Mouse (Mus musculus): ENCODE measurements at regions not wholly inside any gene's neighbourhood (a gene's known extent, or its start where the extent isn't known, plus 50 kb on each side); places are given as distances from the start of the nearest gene placed in this dataset.

DNA sequence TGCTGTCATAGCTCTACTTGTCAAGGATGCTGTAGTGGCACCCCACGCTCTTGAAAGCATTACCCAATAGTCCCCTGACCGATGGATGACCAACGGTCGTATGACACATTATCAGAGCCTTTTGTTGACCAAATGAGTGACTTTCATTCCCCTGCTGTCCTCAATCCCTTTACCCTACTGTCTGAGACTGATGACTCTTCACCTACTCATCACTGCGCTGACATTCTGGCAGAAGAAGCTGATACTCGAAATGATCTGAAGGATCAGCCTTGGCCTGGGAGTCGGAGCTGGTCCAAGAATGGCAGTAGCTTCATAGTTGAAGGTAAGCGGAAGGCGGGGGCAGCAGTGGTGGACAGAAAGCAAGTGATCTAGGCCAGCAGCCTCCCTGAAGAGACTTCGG is 87.7 kb upstream of the Plcl2 start:
- Histone ChIP-seq H3K27ac (ENCODE audit: low read depth, low read length) (no peak overlapping the region), H3K9me3 (ENCODE audit: control insufficient read depth, low read length) (no peaks in the 10 kb centered on the region), H3K36me3 (ENCODE audit: control insufficient read depth, insufficient read depth, low read length) (no peaks in the 10 kb centered on the region), H3K9ac (ENCODE audit: low read depth, low read length) (no peak overlapping the region), H3K4me1 (ENCODE audit: control insufficient read depth, insufficient read depth, low read length) (no peaks in the 10 kb centered on the region), H3K27me3 (ENCODE audit: control insufficient read depth, insufficient read depth, low read length) (no peaks in the 10 kb centered on the region), H3K4me2 (replicated peaks; ENCODE audit: low read depth, low read length) (no peak overlapping the region), H3K4me3 (ENCODE audit: low read length) (no peak overlapping the region)
- ATAC-seq (ENCODE audit: low FRiP score, low TSS enrichment): no peak
- 96% methylated on average over 10 of the region's 10 CpGs for WGBS

DNA sequence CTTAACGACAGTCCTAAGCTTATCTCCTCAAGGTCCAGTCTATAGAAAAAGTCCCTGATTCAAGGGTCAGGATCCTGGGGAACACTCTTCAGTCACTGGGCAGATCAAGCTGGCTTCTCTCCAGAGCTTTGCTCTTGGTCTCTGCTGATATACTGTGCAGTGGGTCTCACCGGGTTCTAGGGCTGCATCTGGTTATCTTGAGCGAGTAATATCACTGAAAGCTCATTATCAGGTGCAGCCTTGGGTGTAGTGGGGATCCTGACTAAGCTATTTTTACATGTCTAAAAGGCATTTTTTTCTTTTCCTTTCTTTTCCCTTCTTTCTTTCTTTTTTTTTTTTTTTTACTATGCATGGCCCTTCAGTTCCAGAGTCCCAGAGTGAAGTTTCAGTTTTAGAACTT is 84.1 kb upstream of the Plcl2 start:
- no peaks in the 10 kb centered on the region for H3K4me1 ChIP-seq (ENCODE audit: control insufficient read depth, insufficient read depth, low read length)
- no peaks in the 10 kb centered on the region for H3K27me3 ChIP-seq (ENCODE audit: control insufficient read depth, insufficient read depth, low read length)
- no peak overlapping the region for H3K27ac ChIP-seq (ENCODE audit: low read depth, low read length)
- no peak overlapping the region for H3K4me2 ChIP-seq (replicated peaks; ENCODE audit: low read depth, low read length)
- no peak overlapping the region for H3K9ac ChIP-seq (ENCODE audit: low read depth, low read length)
- H3K4me3 ChIP-seq (ENCODE audit: low read length): no peak overlapping the region
- ATAC-seq (ENCODE audit: low FRiP score, low TSS enrichment): no peak
- 87% methylated on average over 3 of the region's 3 CpGs for WGBS
- no peaks in the 10 kb centered on the region for H3K36me3 ChIP-seq (ENCODE audit: control insufficient read depth, insufficient read depth, low read length)
- no peaks in the 10 kb centered on the region for H3K9me3 ChIP-seq (ENCODE audit: control insufficient read depth, low read length)

DNA sequence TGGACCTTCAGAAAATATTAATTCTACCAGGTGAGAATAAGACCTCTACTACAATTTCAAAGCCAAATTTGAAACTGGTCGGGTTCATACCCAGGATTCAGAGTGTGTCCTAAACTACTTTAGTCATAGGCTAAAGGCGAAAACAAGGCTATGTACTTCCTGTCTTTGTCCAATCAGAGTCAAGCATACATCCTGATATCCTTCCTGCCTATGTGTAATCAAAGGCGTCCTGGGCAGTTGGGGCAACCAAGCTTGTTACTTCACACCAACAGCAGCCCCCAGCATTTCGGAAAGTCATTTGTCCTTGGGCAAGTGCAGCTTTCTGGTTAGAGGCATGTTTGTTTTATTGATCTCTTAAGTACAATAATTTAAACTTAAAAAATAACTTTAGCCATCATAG is 83.7 kb upstream of the Plcl2 start:
- WGBS: 90% methylated on average over 4 of the region's 4 CpGs
- Histone ChIP-seq H3K9ac (ENCODE audit: low read depth, low read length) (no peak overlapping the region), H3K4me3 (ENCODE audit: low read length) (no peak overlapping the region), H3K4me2 (replicated peaks; ENCODE audit: low read depth, low read length) (no peak overlapping the region), H3K27me3 (ENCODE audit: control insufficient read depth, insufficient read depth, low read length) (no peaks in the 10 kb centered on the region), H3K9me3 (ENCODE audit: control insufficient read depth, low read length) (no peaks in the 10 kb centered on the region), H3K27ac (ENCODE audit: low read depth, low read length) (no peak overlapping the region), H3K4me1 (ENCODE audit: control insufficient read depth, insufficient read depth, low read length) (no peaks in the 10 kb centered on the region), H3K36me3 (ENCODE audit: control insufficient read depth, insufficient read depth, low read length) (no peaks in the 10 kb centered on the region)
- no peak for ATAC-seq (ENCODE audit: low FRiP score, low TSS enrichment)

DNA sequence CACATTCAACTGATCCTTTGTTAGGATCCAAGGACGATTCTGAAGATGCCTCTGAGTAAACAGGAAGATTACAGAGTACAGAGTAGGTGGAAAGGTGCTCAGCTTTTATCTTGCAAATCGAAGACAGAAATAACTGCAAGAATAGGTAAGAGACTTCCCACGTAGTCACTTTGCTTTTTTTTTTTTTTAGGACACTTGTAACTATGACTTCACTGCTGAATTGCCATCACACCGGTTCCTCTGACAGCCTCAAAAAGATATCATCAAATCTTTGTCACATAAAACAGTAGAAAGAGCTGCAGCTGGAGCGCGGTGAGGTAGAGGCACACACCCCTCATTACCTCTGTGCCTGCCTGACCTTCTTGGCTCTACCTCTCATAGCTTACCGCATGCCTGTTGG is 83.1 kb upstream of the Plcl2 start:
- H3K4me3 ChIP-seq (ENCODE audit: low read length): no peak overlapping the region
- no peak overlapping the region for H3K9ac ChIP-seq (ENCODE audit: low read depth, low read length)
- H3K4me1 ChIP-seq (ENCODE audit: control insufficient read depth, insufficient read depth, low read length): no peaks in the 10 kb centered on the region
- H3K27me3 ChIP-seq (ENCODE audit: control insufficient read depth, insufficient read depth, low read length): no peaks in the 10 kb centered on the region
- no peak for ATAC-seq (ENCODE audit: low FRiP score, low TSS enrichment)
- no peaks in the 10 kb centered on the region for H3K36me3 ChIP-seq (ENCODE audit: control insufficient read depth, insufficient read depth, low read length)
- H3K27ac ChIP-seq (ENCODE audit: low read depth, low read length): no peak overlapping the region
- no peak overlapping the region for H3K4me2 ChIP-seq (replicated peaks; ENCODE audit: low read depth, low read length)
- no peaks in the 10 kb centered on the region for H3K9me3 ChIP-seq (ENCODE audit: control insufficient read depth, low read length)
- 80% methylated on average over 7 of the region's 7 CpGs for WGBS

GRCm38 (mm10) chr17:50427331-50428003 is 81.7 kb upstream of the Plcl2 start:
- no peak overlapping the region for H3K4me2 ChIP-seq (replicated peaks; ENCODE audit: low read depth, low read length)
- H3K27ac ChIP-seq (ENCODE audit: low read depth, low read length): no peak overlapping the region
- no peak for ATAC-seq (ENCODE audit: low FRiP score, low TSS enrichment)
- H3K9ac ChIP-seq (ENCODE audit: low read depth, low read length): no peak overlapping the region
- no peaks in the 10 kb centered on the region for H3K36me3 ChIP-seq (ENCODE audit: control insufficient read depth, insufficient read depth, low read length)
- H3K27me3 ChIP-seq (ENCODE audit: control insufficient read depth, insufficient read depth, low read length): no peaks in the 10 kb centered on the region
- 19% methylated on average over 10 of the region's 10 CpGs for WGBS
- H3K4me1 ChIP-seq (ENCODE audit: control insufficient read depth, insufficient read depth, low read length): no peaks in the 10 kb centered on the region
- no peak overlapping the region for H3K4me3 ChIP-seq (ENCODE audit: low read length)
- H3K9me3 ChIP-seq (ENCODE audit: control insufficient read depth, low read length): no peaks in the 10 kb centered on the region

DNA sequence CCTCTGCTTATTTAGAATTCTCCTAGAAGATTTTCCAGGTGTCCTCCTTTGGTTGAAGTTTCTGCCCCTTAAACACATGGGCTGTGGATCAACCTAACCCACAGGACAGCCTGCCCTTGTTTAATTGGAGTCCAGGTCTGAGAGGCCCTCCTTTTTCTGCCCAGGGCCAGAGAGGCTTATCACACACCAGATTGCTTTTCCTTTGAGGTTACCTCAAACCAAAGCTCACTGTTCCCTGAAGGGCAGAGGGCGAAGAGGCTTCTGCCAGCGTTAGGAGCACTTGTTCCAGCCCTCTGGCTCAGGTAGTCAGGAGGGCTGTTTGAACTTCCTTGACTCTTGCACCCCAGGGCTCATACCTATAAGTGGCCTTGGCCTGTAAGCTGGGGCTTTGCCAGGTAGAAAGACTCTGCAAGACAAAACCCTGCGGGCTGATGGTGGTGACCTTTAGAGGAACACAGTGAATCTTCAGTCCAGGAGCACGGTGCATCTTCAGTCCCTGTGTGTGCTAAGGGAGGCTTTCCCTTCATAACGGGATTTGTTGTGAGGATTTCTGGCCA is 81.1 kb upstream of the Plcl2 start:
- Histone ChIP-seq H3K27me3 (ENCODE audit: control insufficient read depth, insufficient read depth, low read length) (no peaks in the 10 kb centered on the region), H3K36me3 (ENCODE audit: control insufficient read depth, insufficient read depth, low read length) (no peaks in the 10 kb centered on the region), H3K9ac (ENCODE audit: low read depth, low read length) (no peak overlapping the region), H3K27ac (ENCODE audit: low read depth, low read length) (no peak overlapping the region), H3K4me1 (ENCODE audit: control insufficient read depth, insufficient read depth, low read length) (no peaks in the 10 kb centered on the region), H3K4me2 (replicated peaks; ENCODE audit: low read depth, low read length) (no peak overlapping the region), H3K4me3 (ENCODE audit: low read length) (no peak overlapping the region), H3K9me3 (ENCODE audit: control insufficient read depth, low read length) (no peaks in the 10 kb centered on the region)
- WGBS: 51% methylated on average over 5 of the region's 5 CpGs
- no peak for ATAC-seq (ENCODE audit: low FRiP score, low TSS enrichment)

GRCm38 (mm10) chr17:50432559-50432958 is 76.6 kb upstream of the Plcl2 start:
- H3K4me2 ChIP-seq (replicated peaks; ENCODE audit: low read depth, low read length): no peak overlapping the region
- H3K9ac ChIP-seq (ENCODE audit: low read depth, low read length): no peak overlapping the region
- H3K4me3 ChIP-seq (ENCODE audit: low read length): no peak overlapping the region
- H3K9me3 ChIP-seq (ENCODE audit: control insufficient read depth, low read length): no peaks in the 10 kb centered on the region
- H3K27me3 ChIP-seq (ENCODE audit: control insufficient read depth, insufficient read depth, low read length): no peaks in the 10 kb centered on the region
- no peaks in the 10 kb centered on the region for H3K36me3 ChIP-seq (ENCODE audit: control insufficient read depth, insufficient read depth, low read length)
- ATAC-seq (ENCODE audit: low FRiP score, low TSS enrichment): no peak
- H3K4me1 ChIP-seq (ENCODE audit: control insufficient read depth, insufficient read depth, low read length): no peaks in the 10 kb centered on the region
- H3K27ac ChIP-seq (ENCODE audit: low read depth, low read length): no peak overlapping the region
- 82% methylated on average over 6 of the region's 6 CpGs for WGBS

- no peak overlapping the region for H3K4me2 ChIP-seq (replicated peaks; ENCODE audit: low read depth, low read length)
- no peaks in the 10 kb centered on the region for H3K9me3 ChIP-seq (ENCODE audit: control insufficient read depth, low read length)
- ATAC-seq (ENCODE audit: low FRiP score, low TSS enrichment): no peak
- no peaks in the 10 kb centered on the region for H3K36me3 ChIP-seq (ENCODE audit: control insufficient read depth, insufficient read depth, low read length)
- no peaks in the 10 kb centered on the region for H3K27me3 ChIP-seq (ENCODE audit: control insufficient read depth, insufficient read depth, low read length)
- WGBS: 73% methylated on average over 5 of the region's 5 CpGs
- no peak overlapping the region for H3K9ac ChIP-seq (ENCODE audit: low read depth, low read length)
- no peak overlapping the region for H3K4me3 ChIP-seq (ENCODE audit: low read length)
- H3K27ac ChIP-seq (ENCODE audit: low read depth, low read length): no peak overlapping the region
- no peaks in the 10 kb centered on the region for H3K4me1 ChIP-seq (ENCODE audit: control insufficient read depth, insufficient read depth, low read length)
These were observed 70.2 kb upstream of the Plcl2 start for GRCm38 (mm10) chr17:50438960-50439359.

- H3K27me3 ChIP-seq (ENCODE audit: control insufficient read depth, insufficient read depth, low read length): no peaks in the 10 kb centered on the region
- no peak overlapping the region for H3K4me3 ChIP-seq (ENCODE audit: low read length)
- no peaks in the 10 kb centered on the region for H3K36me3 ChIP-seq (ENCODE audit: control insufficient read depth, insufficient read depth, low read length)
- 38% methylated on average over 3 of the region's 3 CpGs for WGBS
- H3K4me1 ChIP-seq (ENCODE audit: control insufficient read depth, insufficient read depth, low read length): no peaks in the 10 kb centered on the region
- ATAC-seq (ENCODE audit: low FRiP score, low TSS enrichment): peak; percentile 66; the same call in 1 of the 2 replicates
- no peaks in the 10 kb centered on the region for H3K9me3 ChIP-seq (ENCODE audit: control insufficient read depth, low read length)
- no peak overlapping the region for H3K4me2 ChIP-seq (replicated peaks; ENCODE audit: low read depth, low read length)
- no peak overlapping the region for H3K27ac ChIP-seq (ENCODE audit: low read depth, low read length)
- no peak overlapping the region for H3K9ac ChIP-seq (ENCODE audit: low read depth, low read length)
These were observed 69.8 kb upstream of the Plcl2 start for GRCm38 (mm10) chr17:50439365-50439764.
